Mouse (Mus musculus) liver, embryonic 16.5 days (tissue): ENCODE measurements around the gene Ssbp2. TPM values are rescaled to one million over a fixed set of nuclear protein-coding genes. Genes with fewer than 3 reads are reported as not detected.

Experiments used
- ATAC-seq: fragments of 200-750 bp; cut with Nextera tagmentation; 2 replicates; pipeline ENCODE4 v1.8.0; 2017; ENCODE audit warnings: low read depth, mild to moderate bottlenecking, moderate number of reproducible peaks, moderate library complexity
- H3K27ac ChIP-seq: fragments of 300-500 bp; sonication (generic); 2 replicates; pipeline ENCODE4 v1.5.1; 2014; ENCODE audit warnings: mild to moderate bottlenecking, low read length
- H3K27me3 ChIP-seq: fragments of 300-500 bp; sonication (generic); 2 replicates; pipeline ENCODE4 v1.6.1; 2014; ENCODE audit warnings: low read depth, low read length, mixed read lengths; ENCODE audit not compliant: control insufficient read depth, insufficient read depth
- H3K36me3 ChIP-seq: fragments of 300-500 bp; sonication (generic); 2 replicates; pipeline ENCODE4 v1.6.1; 2014; ENCODE audit warnings: mild to moderate bottlenecking; ENCODE audit not compliant: control insufficient read depth, insufficient read depth
- H3K4me1 ChIP-seq: fragments of 300-500 bp; sonication (generic); 2 replicates; pipeline ENCODE4 v1.6.1; 2014; ENCODE audit warnings: low read depth, low read length, mixed read lengths; ENCODE audit not compliant: control insufficient read depth
- H3K4me2 ChIP-seq: fragments of 300-500 bp; sonication (generic); 2 replicates; pipeline ENCODE4 v1.6.1; 2014; ENCODE audit warnings: low read depth, low read length, mixed read lengths
- H3K4me3 ChIP-seq: fragments of 300-500 bp; sonication (generic); 2 replicates; pipeline ENCODE4 v1.5.1; 2014; ENCODE audit warnings: low read depth, mild to moderate bottlenecking, low read length
- H3K9ac ChIP-seq: fragments of 300-500 bp; sonication (generic); 2 replicates; pipeline ENCODE4 v1.6.1; 2014; ENCODE audit warnings: low read depth, low read length
- H3K9me3 ChIP-seq: fragments of 300-500 bp; sonication (generic); replicated peaks from 2 replicates; pipeline ENCODE4 v1.6.1; 2016; ENCODE audit warnings: low read length; ENCODE audit not compliant: control insufficient read depth
- WGBS: fragments of 180-500 bp; shearing (Covaris S2); extraction: QIAGEN DNeasy Blood & Tissue Kit; methylation state at CpG from one replicate; pipeline ENCODE4 v1.1.7; 2014; ENCODE audit not compliant: insufficient replicate concordance; 5-methylcytosine and 5-hydroxymethylcytosine counted together
- polyA plus RNA-seq: library from polyadenylated mRNA; unstranded; fragments of >200 nt; fragmentation: Nextera tagmentation; extraction: Ambion mirVana; gene quantifications from 2 replicates; pipeline ENCODE4 v1.2.1, GENCODE M21; 2015

The Ssbp2 gene
- polyA plus RNA-seq, 1 experiment from 2014 or later = 40.0 TPM

- Histone ChIP-seq H3K9me3 (no peaks in the 10 kb centered on the region), H3K36me3 (no peaks in the 10 kb centered on the region), H3K9ac (no peak overlapping the region), H3K4me2 (no peak overlapping the region), H3K27me3 (no peaks in the 10 kb centered on the region), H3K27ac (no peak overlapping the region), H3K4me3 (no peak overlapping the region), H3K4me1 (no peaks in the 10 kb centered on the region)
- no peak for ATAC-seq
- WGBS = 85% methylated on average over 3 of the region's 3 CpGs
These were observed 69.7 kb downstream of the Ssbp2 start for GRCm38 (mm10) chr13:91529821-91530220.

- H3K27me3 ChIP-seq = no peaks in the 10 kb centered on the region
- no peak for ATAC-seq
- 82% methylated on average over 3 of the region's 3 CpGs for WGBS
- H3K9me3 ChIP-seq = no peaks in the 10 kb centered on the region
- no peak overlapping the region for H3K4me2 ChIP-seq
- no peak overlapping the region for H3K9ac ChIP-seq
- H3K27ac ChIP-seq = no peak overlapping the region
- H3K4me3 ChIP-seq = no peak overlapping the region
- peaks cover 18% of the 10 kb centered on the region for H3K4me1 ChIP-seq
- no peaks in the 10 kb centered on the region for H3K36me3 ChIP-seq
These were observed 76.6 kb downstream of the Ssbp2 start for GRCm38 (mm10) chr13:91536711-91537110.

- H3K4me2 ChIP-seq = 0 out of 2 replicates have a peak overlapping the region, but pooled peaks have one; percentile 4
These were observed 80.3 kb downstream of the Ssbp2 start for GRCm38 (mm10) chr13:91540145-91541068.

GRCm38 (mm10) chr13:91541069-91541429, 81.0 kb downstream of the Ssbp2 start:
- no peak overlapping the region for H3K4me3 ChIP-seq
- peak; percentile 25; the same call in 1 of the 2 replicates for ATAC-seq
- no peaks in the 10 kb centered on the region for H3K27me3 ChIP-seq
- WGBS = 23% methylated on average over 6 of the region's 6 CpGs
- H3K9ac ChIP-seq = no peak overlapping the region
- H3K4me1 ChIP-seq = peaks cover 18% of the 10 kb centered on the region
- H3K9me3 ChIP-seq = no peaks in the 10 kb centered on the region
- 0 out of 2 replicates have a peak overlapping the region, but pooled peaks have one; percentile 4 for H3K4me2 ChIP-seq
- peak overlapping the region; percentile 50 for H3K27ac ChIP-seq
- no peaks in the 10 kb centered on the region for H3K36me3 ChIP-seq

More at GRCm38 (mm10) chr13:91540145-91541068, 80.3 kb downstream of the Ssbp2 start:
- no peak overlapping the region for H3K9ac ChIP-seq
- no peaks in the 10 kb centered on the region for H3K36me3 ChIP-seq
- H3K27me3 ChIP-seq = no peaks in the 10 kb centered on the region
- peaks cover 18% of the 10 kb centered on the region for H3K4me1 ChIP-seq
- ATAC-seq = peak; percentile 74
- 27% methylated on average over 2 of the region's 2 CpGs for WGBS
- H3K9me3 ChIP-seq = no peaks in the 10 kb centered on the region
- no peak overlapping the region for H3K4me3 ChIP-seq
- peak overlapping the region; percentile 50 for H3K27ac ChIP-seq

- H3K9me3 ChIP-seq = no peaks in the 10 kb centered on the region
- ATAC-seq = no peak
- WGBS = 65% methylated on average over 5 of the region's 5 CpGs
These were observed 83.5 kb downstream of the Ssbp2 start for GRCm38 (mm10) chr13:91543555-91543954.

GRCm38 (mm10) chr13:91564047-91564446, 104.0 kb downstream of the Ssbp2 start:
- Histone ChIP-seq H3K36me3 (no peaks in the 10 kb centered on the region), H3K9me3 (no peaks in the 10 kb centered on the region), H3K9ac (no peak overlapping the region), H3K4me3 (no peak overlapping the region), H3K4me1 (no peaks in the 10 kb centered on the region), H3K27me3 (no peaks in the 10 kb centered on the region), H3K27ac (no peak overlapping the region), H3K4me2 (no peak overlapping the region)
- WGBS = 65% methylated on average over 6 of the region's 6 CpGs
- no peak for ATAC-seq

More at GRCm38 (mm10) chr13:91543555-91543954, 83.5 kb downstream of the Ssbp2 start:
- Histone ChIP-seq H3K4me3 (no peak overlapping the region), H3K4me1 (peaks cover 17% of the 10 kb centered on the region), H3K27ac (no peak overlapping the region), H3K36me3 (no peaks in the 10 kb centered on the region), H3K9ac (no peak overlapping the region), H3K4me2 (no peak overlapping the region), H3K27me3 (no peaks in the 10 kb centered on the region)

- Histone ChIP-seq H3K27me3 (no peaks in the 10 kb centered on the region), H3K36me3 (no peaks in the 10 kb centered on the region), H3K4me3 (no peak overlapping the region), H3K4me2 (no peak overlapping the region), H3K9me3 (no peaks in the 10 kb centered on the region), H3K27ac (no peak overlapping the region), H3K4me1 (no peaks in the 10 kb centered on the region), H3K9ac (no peak overlapping the region)
- no peak for ATAC-seq
- 71% methylated on average over 6 of the region's 6 CpGs for WGBS
These were observed 104.7 kb downstream of the Ssbp2 start for GRCm38 (mm10) chr13:91564755-91565154.

- Histone ChIP-seq H3K36me3 (no peaks in the 10 kb centered on the region), H3K9me3 (no peaks in the 10 kb centered on the region), H3K4me3 (no peak overlapping the region), H3K4me2 (no peak overlapping the region), H3K27me3 (no peaks in the 10 kb centered on the region), H3K27ac (no peak overlapping the region), H3K9ac (no peak overlapping the region), H3K4me1 (no peaks in the 10 kb centered on the region)
- ATAC-seq = no peak
These were observed 121.4 kb downstream of the Ssbp2 start for GRCm38 (mm10) chr13:91581504-91581903.

GRCm38 (mm10) chr13:91582212-91582611, 122.1 kb downstream of the Ssbp2 start:
- Histone ChIP-seq H3K36me3 (no peaks in the 10 kb centered on the region), H3K27ac (no peak overlapping the region), H3K9ac (no peak overlapping the region), H3K4me3 (no peak overlapping the region), H3K4me2 (no peak overlapping the region), H3K4me1 (no peaks in the 10 kb centered on the region), H3K27me3 (no peaks in the 10 kb centered on the region), H3K9me3 (no peaks in the 10 kb centered on the region)
- ATAC-seq = no peak
